Mouse (Mus musculus) heart, postnatal 10 days (tissue): ENCODE results near the gene Sfrp2. TPM values are rescaled to one million over a fixed set of nuclear protein-coding genes. Genes with fewer than 3 reads are reported as not detected.

Experiments
- DNase-seq, 2 experiments: peaks; one replicate each; pipeline ENCODE4 v3.0.0; 2021
- intact Hi-C: fragments of 180-260 bp; cut with DNase I; formaldehyde crosslinking; loops from one replicate; pipeline ENCODE4 v1.15.1; 2025
- total RNA-seq, 2 experiments: library from RNA; stranded (reverse); gene quantifications; 2 replicates each; pipeline ENCODE4 v1.2.3; 2021

Sfrp2 gene
- 10 to 100 TPM; 30.0 to 31.8 TPM for total RNA-seq

DNA sequence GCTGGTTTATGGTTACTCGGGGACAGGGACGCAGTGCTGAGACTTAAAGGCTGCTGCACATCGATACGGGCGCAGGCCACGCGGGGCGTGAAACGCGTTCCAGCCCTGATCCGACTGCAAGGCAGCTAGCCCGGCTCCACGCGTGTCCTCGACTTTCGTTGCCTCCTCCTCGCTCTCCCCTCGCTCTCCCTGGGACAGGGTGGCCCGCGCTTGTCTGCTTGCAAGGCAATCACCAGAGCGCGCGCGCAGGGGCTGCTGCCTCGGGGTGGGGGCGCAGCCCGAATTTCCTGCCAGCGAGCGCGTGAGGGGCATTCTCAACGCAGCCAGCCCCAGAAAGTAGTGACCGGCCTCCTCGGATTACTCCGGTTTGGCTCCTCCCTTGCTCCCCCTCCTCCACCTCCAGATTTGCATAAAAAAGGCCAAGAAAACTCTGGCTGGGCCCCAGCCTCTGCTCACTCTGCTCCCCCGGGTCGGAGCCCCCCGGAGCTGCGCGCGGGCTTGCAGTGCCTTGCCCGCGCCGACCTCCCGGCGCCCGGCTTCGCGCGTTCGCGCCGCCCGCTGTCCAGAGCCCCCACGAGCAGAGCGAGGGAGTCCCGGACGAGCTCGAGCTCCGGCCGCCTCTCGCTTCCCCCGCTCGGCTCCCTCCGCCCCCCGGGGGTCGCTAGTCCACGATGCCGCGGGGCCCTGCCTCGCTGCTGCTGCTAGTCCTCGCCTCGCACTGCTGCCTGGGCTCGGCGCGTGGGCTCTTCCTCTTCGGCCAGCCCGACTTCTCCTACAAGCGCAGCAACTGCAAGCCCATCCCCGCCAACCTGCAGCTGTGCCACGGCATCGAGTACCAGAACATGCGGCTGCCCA is at the start of gene Sfrp2:
Sfrp2 (plus strand) TSS at position 451 of the 855 bp plus-strand sequence.
- intact Hi-C loops, result loop anchor here (2.0 to 10.0 kb wide), 3 partner anchors 271 to 771 kb away; no protein-coding TSS in a partner anchor

DNA sequence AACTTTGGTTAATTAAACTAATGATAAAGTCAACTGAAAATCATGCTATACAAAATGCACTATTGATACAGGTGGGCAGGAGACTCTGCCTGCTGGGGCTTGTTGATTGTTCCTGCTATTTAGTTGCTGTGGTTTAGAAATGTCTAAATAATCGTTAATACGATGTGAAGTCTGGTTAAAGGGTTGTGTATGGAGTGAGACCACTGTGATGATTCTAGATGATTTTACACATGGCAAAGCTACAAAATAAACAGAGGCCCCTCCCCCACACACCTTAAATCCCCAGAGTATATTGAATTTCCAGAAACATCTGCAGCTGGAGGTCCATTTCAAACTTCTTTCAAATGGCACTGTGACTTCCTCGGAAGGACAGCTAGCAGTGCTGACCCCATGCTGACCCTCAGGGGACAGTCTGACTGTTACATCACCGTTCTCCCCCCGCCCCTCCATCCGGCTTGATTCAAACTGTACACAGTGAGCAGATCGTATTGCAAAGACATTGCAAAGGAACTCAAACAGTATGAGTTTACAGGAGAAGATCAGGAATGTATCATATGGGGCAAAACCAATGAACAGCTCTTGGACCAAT is 48.4 kb upstream of the Sfrp2 start:
- intact Hi-C loops, result no loop called here
- DNase-seq, result peak in 1 of 2 experiments; percentile 25

More for the DNA sequence above, at the start of gene Sfrp2:
- peak; percentile 52 to 54 for DNase-seq

DNA sequence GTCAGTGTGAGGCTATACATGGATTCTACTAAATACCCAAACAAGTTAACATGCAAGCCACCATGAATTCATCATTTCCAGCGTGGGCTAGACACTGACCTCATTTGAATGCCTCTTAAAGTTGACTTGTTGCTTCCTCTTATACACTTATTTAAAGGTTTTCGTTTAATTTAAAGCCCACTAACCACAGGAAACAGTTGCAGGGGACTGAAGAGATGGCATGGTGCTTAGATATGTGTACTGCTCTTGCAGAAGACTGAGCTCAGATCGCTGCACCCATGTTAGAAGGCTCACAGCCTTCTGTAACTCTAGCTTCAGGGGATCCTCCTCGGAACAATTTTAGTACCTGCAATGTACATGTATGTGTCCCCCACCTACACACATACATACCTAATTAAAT is 47.5 kb upstream of the Sfrp2 start:
- intact Hi-C loops, result no loop called here
- DNase-seq, result no peak

DNA sequence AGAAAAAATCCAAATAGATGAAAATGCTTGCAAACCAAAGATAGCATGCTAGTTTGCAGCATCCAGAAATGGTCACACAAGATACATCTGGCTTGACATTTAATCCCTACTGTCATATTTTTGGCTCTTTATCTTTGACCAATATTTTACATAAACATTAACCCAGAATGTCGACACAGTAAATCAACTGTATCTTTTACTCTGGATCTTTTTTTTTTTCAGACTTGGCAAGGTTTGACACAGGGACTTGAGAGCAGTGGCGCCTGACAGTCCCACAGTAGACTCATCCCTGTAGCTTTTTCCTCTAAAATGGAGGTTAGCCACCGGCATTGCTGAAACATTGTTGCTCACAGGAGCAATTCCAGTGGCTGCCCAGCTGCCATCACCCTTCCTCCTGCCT is 37.9 kb upstream of the Sfrp2 start:
- DNase-seq, result no peak
- intact Hi-C loops, result no loop called here

DNA sequence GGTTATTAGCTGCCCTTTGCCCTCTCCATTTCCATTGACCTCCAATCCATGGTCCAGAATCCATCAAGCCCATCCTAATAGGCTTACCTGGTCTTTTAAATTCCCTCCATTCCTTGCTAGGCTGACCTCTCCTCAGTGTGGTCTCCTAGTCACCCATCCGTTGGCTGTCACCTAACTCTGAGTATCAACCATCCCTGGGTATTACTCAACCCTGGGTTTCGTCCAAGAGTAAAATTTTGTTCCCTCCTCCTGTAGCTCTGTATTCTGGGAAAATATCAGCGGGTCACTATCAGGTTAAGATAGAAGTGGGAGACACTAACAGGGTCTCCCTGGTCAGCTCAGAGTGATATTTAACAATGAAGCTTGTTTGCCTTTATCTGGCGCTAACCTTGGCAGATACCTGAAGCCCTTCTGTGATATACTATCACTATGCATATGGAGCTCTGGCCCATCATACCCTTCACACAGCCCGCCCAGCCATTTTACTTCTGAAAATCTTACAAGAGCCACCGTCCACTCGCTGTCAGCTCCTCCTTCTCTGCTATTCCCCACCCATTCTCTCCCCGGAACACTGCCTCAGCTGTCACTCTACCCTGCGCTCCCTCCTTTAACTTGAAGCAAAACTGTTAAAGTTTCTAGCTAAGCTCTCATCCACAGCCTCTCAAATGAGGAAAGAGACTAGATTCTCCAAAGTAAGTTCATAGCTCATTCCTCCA is 37.3 kb upstream of the Sfrp2 start:
- no peak for DNase-seq
- intact Hi-C loops, result no loop called here

DNA sequence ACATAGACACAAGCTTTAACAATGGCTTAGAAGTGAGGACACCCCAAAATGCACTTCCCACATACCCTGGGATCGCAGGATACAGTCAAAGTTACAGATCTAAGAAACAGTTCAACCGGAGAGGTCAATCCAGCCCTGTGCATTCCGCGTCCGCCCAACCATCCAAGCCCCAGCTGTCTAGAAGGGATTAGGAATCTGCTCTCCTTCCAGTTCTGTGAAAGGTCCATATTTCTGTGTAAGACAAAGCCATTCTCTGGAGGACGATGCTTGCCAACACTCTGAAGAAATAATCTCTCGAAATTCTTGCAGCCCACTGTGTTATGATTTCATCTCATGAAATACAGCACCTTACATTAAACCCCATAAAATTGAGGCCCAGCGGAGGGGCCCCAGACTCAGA is 32.1 kb upstream of the Sfrp2 start:
- peak; percentile 12 to 15 for DNase-seq
- intact Hi-C loops, result no loop called here

DNA sequence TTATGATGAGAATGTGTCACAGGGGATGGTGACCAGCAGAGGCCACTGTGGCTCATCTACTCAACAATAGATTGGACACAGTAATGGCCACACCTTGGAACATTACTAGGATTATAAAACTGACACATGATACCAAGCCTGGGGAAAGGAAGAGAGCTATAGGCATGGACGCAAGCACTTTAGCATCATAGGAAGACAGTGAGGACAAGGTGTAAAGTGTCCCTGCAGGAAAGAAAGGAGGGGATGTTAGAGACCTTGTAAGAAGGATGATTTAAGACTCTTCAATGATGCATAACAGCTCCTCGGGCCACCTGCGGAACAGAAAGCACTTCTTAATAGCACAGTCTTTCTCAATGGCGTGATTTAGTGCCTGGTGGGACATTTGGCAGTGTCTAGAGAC is 29.1 kb upstream of the Sfrp2 start:
- intact Hi-C loops, result no loop called here
- DNase-seq, result no peak

DNA sequence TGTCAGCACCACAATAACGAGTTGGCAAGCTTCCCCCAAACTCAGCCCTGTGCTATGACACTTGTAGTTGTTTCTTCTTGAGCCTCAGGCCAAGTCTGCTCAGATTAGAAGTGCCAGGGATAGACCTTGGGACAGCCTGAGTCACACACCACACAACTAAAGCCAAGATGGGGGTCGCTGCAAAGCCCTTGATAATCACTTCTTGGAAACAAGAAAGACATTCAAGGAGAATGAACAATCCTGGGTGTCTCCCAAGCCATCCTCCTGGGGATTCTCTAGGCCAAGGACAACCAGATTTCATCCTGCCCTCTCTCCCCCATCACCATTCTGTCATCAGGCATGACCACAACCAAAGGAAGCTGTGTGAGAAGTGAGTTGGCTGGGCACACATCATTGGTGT is 25.9 kb upstream of the Sfrp2 start:
- intact Hi-C loops, result no loop called here
- DNase-seq, result peak; percentile 39 to 55

DNA sequence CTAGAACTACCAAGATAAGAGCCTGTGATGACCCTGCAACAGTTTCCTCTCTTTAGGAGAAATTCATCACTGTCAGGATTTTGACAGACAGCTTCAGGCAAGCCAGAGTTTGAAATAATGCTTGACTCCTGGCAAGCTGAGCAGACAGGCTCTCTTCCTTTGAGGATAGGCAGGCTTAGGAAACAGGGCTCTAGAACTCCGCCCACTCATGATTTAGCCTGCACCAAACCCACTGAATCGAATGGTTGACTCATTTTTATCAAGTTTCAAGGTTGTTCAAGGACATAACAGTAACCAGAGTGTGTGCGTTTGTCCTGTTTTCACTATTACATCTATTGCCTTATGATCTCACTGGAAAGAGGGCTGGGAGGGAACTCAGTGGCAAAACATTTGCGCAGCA is 18.8 kb upstream of the Sfrp2 start:
- intact Hi-C loops, result no loop called here
- no peak for DNase-seq

DNA sequence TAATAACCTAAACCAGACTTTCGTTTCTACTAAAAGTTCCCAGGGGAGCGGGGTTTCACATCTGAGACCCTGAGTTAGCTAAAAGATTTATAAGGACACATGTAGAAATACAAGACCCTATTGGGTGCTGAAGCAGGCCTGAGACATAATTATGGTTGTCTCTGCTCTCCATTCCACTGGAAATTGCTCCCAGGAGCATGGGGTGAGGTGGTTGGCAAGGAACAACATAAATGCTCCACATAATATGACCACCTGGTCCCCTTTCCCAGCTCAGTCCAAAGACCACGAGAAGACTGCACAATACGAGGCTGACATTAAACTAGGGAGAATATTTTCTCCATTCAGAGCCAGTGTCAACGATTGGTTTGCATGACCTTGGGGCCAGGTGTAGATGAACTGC is 18.2 kb upstream of the Sfrp2 start:
- no peak for DNase-seq
- intact Hi-C loops, result no loop called here

DNA sequence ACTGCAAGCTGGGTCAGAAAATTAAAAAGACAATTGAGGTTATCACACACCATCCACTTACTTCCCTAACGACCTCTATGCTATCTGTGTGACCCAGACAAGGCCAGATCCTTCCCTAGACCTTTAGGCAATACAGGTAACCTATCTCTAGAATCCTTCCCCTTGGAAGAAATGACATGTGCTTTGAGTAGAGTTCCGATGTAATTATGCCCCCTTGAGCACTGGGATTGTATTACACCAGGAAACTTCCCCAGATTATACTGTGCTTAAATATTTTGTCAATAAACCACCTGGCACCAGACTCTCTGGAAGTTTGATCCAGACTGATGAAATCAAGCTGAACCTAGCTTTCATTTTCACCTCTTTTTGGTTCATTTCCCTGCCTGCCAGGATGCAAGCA is 14.5 kb upstream of the Sfrp2 start:
- intact Hi-C loops, result no loop called here
- DNase-seq, result peak in 1 of 2 experiments; percentile 12

DNA sequence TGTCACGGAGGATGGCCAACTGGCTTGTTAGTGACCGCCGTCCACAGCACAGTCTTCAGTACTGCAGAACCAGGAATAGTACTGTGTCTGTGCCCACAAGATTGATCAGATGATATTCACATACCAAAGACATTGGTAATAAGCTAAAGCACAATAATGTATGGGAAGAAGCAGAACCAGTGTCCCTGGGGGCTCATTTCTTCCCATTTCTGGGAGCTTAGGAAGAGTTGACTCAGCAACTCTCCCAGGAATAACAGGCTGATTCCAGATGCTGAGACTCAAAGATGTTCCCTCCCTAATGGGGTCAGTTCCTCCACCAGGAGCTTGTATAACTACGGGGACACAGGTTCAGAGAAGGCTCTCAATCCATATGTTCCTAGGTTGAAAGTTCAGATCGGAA is 13.9 kb upstream of the Sfrp2 start:
- DNase-seq, result no peak
- intact Hi-C loops, result no loop called here

DNA sequence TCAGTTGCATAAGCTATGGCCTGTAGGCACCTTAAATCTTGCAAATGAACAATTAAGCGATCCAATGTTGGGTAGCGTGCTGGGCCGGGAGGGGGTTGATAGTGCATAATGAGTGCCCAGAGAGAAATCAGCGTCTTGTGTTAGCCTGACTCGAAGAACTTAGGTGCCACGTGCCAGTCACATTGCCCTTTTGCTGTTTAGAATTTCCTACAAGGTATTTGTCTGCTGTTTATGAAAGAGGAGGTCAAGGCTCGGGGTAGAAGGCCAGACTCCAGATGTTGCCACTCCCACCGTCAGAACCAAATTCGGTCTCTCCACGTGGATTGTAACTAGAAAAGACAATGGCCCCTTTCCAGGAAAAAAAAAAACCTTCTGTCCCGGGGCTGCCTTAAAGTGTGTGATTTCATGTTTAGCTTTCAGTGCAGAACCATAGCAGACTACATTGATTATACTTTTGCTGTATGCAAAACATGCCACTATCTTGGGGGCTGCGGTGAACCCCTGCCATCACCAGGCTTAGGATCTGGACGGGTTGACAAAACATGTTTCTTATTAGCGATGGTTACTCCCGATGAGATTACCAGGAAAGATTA is 11.0 kb upstream of the Sfrp2 start:
- intact Hi-C loops, result no loop called here
- DNase-seq, result no peak

DNA sequence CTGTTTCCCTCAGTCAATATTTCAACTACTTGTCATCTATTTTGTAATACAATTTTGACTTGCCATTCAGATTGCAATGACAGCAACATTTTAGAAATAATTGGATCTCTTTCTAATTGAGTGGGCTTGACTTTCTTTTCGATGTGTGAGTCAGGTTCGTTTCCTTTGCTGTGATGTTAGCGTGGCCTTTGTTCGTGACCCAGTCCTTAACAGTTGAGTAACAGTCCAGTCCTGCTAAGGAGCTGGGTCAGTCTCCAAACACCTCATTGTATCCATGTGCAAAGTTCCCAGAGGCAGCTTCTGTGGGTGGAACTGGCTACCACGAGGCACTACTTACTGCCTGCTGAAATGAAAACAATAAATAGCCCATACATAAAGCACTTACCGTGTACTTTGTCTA is 10.5 kb upstream of the Sfrp2 start:
- DNase-seq, result no peak
- intact Hi-C loops, result no loop called here

DNA sequence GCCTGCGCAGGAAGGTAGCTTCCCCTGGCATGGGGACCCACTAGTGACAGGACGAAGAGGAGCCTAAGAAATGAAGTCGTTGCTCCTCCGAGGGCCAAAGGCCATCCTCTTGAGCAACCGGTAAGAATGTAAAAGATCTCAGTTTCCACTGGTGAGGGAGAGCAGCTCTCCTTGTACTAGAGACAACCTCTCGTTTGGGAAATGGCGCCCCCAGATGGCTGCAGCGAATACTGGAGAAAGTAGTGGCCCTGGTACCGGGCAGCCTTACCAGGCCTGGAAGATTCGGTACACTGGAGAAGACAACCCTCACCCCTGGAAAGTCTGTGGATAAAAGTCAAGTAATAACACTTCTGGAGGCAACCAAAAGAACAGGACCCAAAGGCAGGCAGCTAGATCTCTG is 3.8 kb upstream of the Sfrp2 start:
- intact Hi-C loops, result loop anchor here (5.0 to 10.0 kb wide), 4 partner anchors 268 to 768 kb away; no protein-coding TSS in a partner anchor
- no peak for DNase-seq

DNA sequence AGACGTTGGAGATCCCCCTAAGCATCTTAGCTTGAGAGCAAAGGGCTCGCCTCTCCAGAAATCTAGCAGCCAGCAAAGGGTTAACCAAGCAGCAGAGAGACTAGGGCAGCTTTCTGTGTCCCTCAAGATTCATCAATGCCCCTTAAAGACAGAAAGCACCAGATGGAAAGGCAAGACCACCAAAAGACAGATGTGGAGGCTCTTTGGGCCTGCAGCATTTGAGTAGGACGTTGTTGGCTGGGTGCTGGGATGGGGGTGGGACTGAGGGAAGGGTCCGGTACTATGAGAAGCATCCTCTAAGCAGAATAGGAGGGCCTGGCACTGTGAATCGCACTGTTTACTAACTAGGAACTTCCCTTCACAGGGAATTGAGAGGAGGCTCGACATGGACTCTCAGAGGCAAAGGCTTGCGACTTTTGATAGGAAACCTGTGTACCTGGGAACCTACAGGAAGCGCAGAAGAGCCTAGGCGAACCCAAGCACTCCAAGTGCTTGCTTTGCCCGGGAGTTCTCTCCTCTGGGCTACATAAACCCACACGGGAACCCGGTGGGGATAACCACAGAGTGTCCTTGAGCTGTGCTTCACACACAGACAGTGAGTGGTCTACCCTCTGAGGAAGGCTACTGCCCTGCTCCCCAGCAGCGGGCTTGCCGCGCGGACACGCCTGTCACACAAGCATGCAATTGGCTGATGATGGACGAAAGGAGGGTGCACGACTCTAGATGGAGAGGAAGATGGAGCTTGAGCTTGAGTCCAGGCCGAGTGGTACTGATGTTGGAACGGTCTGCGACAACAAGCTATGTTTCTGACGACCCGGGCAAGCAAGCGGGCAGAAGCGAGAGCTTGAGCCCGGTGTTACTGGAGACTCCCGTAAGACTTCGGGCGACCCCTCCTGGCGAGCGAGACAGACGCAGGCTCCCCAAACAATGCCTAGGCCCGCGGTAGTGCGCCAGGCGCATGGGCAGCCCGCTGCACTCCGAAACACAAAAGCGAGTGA is 2.3 kb upstream of the Sfrp2 start:
- intact Hi-C loops, result loop anchor here (2.0 to 10.0 kb wide), 5 partner anchors 269 to 769 kb away; no protein-coding TSS in a partner anchor
- peak; percentile 85 to 88 for DNase-seq

DNA sequence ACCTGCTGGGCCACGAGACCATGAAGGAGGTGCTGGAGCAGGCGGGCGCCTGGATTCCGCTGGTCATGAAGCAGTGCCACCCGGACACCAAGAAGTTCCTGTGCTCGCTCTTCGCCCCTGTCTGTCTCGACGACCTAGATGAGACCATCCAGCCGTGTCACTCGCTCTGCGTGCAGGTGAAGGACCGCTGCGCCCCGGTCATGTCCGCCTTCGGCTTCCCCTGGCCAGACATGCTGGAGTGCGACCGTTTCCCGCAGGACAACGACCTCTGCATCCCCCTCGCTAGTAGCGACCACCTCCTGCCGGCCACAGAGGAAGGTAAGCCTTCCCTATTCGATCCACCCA is 577 bp downstream of the Sfrp2 start:
- intact Hi-C loops, result loop anchor here (10.0 kb wide), 2 partner anchors 272 to 772 kb away; no protein-coding TSS in a partner anchor
- DNase-seq, result no peak

DNA sequence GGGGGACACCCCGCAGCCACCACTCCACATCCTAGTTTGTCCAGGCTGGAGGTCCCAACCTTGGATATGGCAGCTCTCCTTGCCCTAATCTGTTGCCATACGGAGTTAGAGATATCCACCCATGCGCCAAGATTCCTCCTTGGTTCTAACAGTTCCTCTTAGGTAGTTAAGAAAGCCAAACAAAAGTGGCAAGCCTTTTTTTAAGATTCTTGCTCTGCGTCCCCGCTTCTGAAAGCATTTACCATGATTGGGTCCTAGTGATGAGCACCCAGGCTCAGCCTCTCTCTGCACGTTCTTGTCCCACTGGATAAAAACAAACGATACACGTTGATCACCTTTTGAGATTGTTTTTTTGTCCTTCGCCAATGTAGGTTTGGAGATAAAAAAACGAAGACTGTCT is 1.0 kb downstream of the Sfrp2 start:
- DNase-seq, result no peak
- intact Hi-C loops, result loop anchor here (10.0 kb wide), 2 partner anchors 272 to 772 kb away; no protein-coding TSS in a partner anchor

DNA sequence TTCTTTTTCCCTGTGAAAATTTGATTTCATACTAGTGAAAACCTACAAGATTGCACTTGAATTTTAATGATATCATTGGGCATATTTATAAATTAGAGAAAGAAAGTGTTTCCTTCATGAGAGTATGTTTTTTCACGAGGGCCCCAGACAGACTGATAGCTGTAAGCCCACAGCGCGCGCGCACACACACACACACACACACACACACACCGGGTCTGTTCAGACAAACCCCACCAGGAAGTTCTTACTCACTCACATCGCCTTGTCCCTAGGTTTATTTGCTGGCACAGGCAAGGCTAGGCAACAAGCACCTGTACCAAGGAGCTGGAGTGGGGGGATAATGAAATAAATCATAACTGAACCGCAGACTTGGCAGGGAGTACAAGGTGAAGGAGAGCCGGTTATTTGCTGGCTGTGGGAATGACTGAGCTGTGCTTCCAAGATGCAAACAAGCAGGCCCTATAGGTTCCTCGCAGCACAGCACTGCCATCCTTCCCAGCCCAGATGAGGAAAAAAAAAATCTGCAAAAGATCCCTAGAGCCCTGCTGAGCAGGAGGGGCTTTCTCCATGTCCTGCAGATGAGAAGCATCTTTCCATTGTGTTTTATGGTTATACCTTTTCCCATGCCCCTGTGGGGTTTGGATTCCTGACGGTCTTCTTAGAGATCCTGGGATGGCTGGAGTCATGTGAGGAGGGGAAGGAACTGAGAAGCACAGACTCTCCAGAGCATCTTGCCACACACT is 2.3 kb downstream of the Sfrp2 start:
- DNase-seq, result no peak
- intact Hi-C loops, result loop anchor here (10.0 kb wide), 2 partner anchors 274 to 774 kb away; no protein-coding TSS in a partner anchor
